Comparison of ENCODE assay signal across 8 mouse cellular contexts in the genomic region with DNA sequence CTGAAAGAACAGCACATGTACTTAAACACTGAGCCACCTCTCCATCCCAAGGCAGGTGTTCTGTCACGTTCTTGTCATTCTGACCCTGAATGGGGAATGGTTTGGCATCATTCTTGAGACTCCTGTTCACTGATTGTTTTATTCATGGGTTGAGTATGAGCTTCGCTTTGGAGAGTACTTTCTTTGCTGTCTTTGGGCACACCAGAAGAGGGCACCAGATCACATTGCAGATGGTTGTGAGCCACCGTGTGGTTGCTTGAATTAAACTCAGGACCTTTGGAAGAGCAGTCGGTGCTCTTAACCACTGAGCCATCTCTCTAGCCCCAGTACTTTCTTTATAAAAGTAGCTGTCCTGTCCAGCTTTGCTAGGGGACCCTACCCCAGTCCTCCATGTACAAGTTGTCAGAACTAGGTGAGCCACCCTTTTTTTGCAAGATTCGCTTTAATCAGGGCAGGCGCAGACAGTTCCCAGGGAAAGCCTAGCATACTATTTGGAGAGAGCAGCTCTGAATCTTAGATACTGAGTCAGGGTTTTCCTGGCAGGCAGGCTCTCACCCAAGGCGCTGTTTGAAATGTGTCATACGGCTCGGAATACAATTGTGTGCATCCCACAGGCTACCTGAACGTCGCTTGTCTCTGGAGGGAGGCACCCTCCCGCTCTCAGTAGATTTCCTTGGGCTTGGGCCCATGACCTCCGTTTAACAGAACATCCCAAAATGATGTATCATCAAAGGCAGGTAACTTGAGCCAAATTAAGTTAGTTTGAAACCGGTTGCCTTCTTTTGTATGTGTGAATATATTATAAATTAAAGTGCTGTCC.
DNase-seq lines count a peak whose midpoint lies in the region; ATAC-seq and TF ChIP-seq lines count a peak whose summit lies in the region.

No protein-coding gene starts in this region.

- H3K9me3 ChIP-seq in stomach, embryonic 16.5 days (replicated peaks; ENCODE audit: control insufficient read depth, low read length), result no peaks in the 10 kb centered on the region

- peak overlapping the region; percentile 26; the same call in 1 of the 2 replicates for H3K4me2 ChIP-seq in stomach, embryonic 16.5 days (ENCODE audit: low read depth, low read length)

- no peak overlapping the region for H3K4me3 ChIP-seq in kidney, adult 2 months (ENCODE audit: insufficient read depth, low read depth, low read length)
- H3K4me3 ChIP-seq in stomach, embryonic 16.5 days (replicated peaks; ENCODE audit: low read length), result no peak overlapping the region

- H3K27me3 ChIP-seq in kidney, adult 2 months (replicated peaks; ENCODE audit: control insufficient read depth, insufficient read depth, low read length), result no peaks in the 10 kb centered on the region
- no peaks in the 10 kb centered on the region for H3K27me3 ChIP-seq in stomach, embryonic 16.5 days (ENCODE audit: control insufficient read depth, insufficient read depth, low read length)

- intact Hi-C loops in left cerebral cortex, postnatal 25 days (cut with DNase I), result loop anchor here (1.0 to 2.0 kb wide), 3 partner anchors 113 to 276 kb away; partner anchors contain the start of gene Ptprr

- no peak overlapping the region for H3K9ac ChIP-seq in stomach, embryonic 16.5 days (ENCODE audit: low read length)

- H3K27ac ChIP-seq in kidney, adult 2 months (ENCODE audit: insufficient read depth, low read depth, low read length), result no peak overlapping the region
- H3K27ac ChIP-seq in stomach, embryonic 16.5 days (ENCODE audit: low read length), result no peak overlapping the region

- TF ChIP-seq POLR2A in kidney, adult 2 months (IDR thresholded peaks at IDR 0.05; ENCODE audit: low read depth, low read length), result no peak

- TF ChIP-seq CTCF in kidney, adult 2 months (conservative IDR thresholded peaks at IDR 0.05; ENCODE audit: insufficient read depth, insufficient read length, low read depth, low read length), result 0 out of 2 replicates have a peak, but pooled peaks have one; percentile 15

- H3K36me3 ChIP-seq in kidney, adult 2 months (ENCODE audit: control insufficient read depth, insufficient read depth, low read length), result no peaks in the 10 kb centered on the region
- no peaks in the 10 kb centered on the region for H3K36me3 ChIP-seq in stomach, embryonic 16.5 days (ENCODE audit: control insufficient read depth, insufficient read depth, low read length)

- DNase-seq in kidney, adult 2 months, result no peak
- no peak for DNase-seq in kidney, adult 11 months
- DNase-seq in MN1 (ENCODE audit: low spot score), result peak; percentile 70
- peak; percentile 21 for DNase-seq in embryo, embryonic 9.5 days (ENCODE audit: extremely low spot score)
- DNase-seq in left cerebral cortex, postnatal 25 days (ENCODE audit: low spot score in 2 of 2), result peak; percentile 13 to 49
- DNase-seq in urinary bladder, postnatal 14 days (ENCODE audit: low spot score), result no peak
- DNase-seq in natural killer cell, adult 2 months (ENCODE audit: low spot score in 2 of 2), result no peak

- WGBS in kidney, adult 2 months, result 27% methylated on average over 14 of the region's 14 CpGs
- 29% methylated on average over 14 of the region's 14 CpGs for WGBS in stomach, embryonic 16.5 days

- ATAC-seq in stomach, embryonic 16.5 days (ENCODE audit: insufficient read depth, low FRiP score), result no peak

- H3K4me1 ChIP-seq in kidney, adult 2 months (ENCODE audit: control insufficient read depth, insufficient read depth, low read length), result no peaks in the 10 kb centered on the region
- no peaks in the 10 kb centered on the region for H3K4me1 ChIP-seq in stomach, embryonic 16.5 days (ENCODE audit: control insufficient read depth, insufficient read depth, low read length)

Comparison
In these comparisons a context has a peak if more than half of its experiments do, and no peak if none do; other contexts are left out.
1. DNase-seq: peak in MN1 (single experiment), embryo, embryonic 9.5 days (single experiment) and left cerebral cortex, postnatal 25 days (2 of 2); none in kidney, adult 2 months (single experiment), kidney, adult 11 months (single experiment), urinary bladder, postnatal 14 days (single experiment) and natural killer cell, adult 2 months (0 of 2).